Mouse (Mus musculus): ENCODE measurements around the gene Nrf1.

Gene Nrf1

GRCm38 (mm10) chr6:30047271-30048162 lies at the start of gene Nrf1:
Nrf1 (plus strand) TSS chr6:30047988.
- DNase-seq (ENCODE audit: low spot score) = peak; percentile 93

GRCm38 (mm10) chr6:29998140-29998539 lies 49.6 kb upstream of the Nrf1 start:
- DNase-seq (ENCODE audit: low spot score) = no peak

- DNase-seq (ENCODE audit: low spot score) = no peak
These were observed 49.0 kb upstream of the Nrf1 start for GRCm38 (mm10) chr6:29998771-29999170.

- no peak for DNase-seq (ENCODE audit: low spot score)
These were observed 45.2 kb upstream of the Nrf1 start for GRCm38 (mm10) chr6:30002628-30003027.

GRCm38 (mm10) chr6:30005851-30006250 lies 41.9 kb upstream of the Nrf1 start:
- DNase-seq (ENCODE audit: low spot score) = no peak

- DNase-seq (ENCODE audit: low spot score) = no peak
These were observed 38.6 kb upstream of the Nrf1 start for GRCm38 (mm10) chr6:30009204-30009603.

- no peak for DNase-seq (ENCODE audit: low spot score)
These were observed 34.3 kb upstream of the Nrf1 start for GRCm38 (mm10) chr6:30013520-30013919.

GRCm38 (mm10) chr6:30014187-30014864 lies 33.5 kb upstream of the Nrf1 start:
- no peak for DNase-seq (ENCODE audit: low spot score)

- DNase-seq (ENCODE audit: low spot score) = no peak
These were observed 26.5 kb upstream of the Nrf1 start for GRCm38 (mm10) chr6:30021241-30021640.

GRCm38 (mm10) chr6:30021656-30022055 lies 26.1 kb upstream of the Nrf1 start:
- no peak for DNase-seq (ENCODE audit: low spot score)

GRCm38 (mm10) chr6:30026799-30027198 lies 21.0 kb upstream of the Nrf1 start:
- peak; percentile 36 for DNase-seq (ENCODE audit: low spot score)

GRCm38 (mm10) chr6:30028358-30028757 lies 19.4 kb upstream of the Nrf1 start:
- no peak for DNase-seq (ENCODE audit: low spot score)

- DNase-seq (ENCODE audit: low spot score) = no peak
These were observed 12.7 kb upstream of the Nrf1 start for GRCm38 (mm10) chr6:30035112-30035511.

GRCm38 (mm10) chr6:30041498-30041897 lies 6.3 kb upstream of the Nrf1 start:
- DNase-seq (ENCODE audit: low spot score) = no peak

- no peak for DNase-seq (ENCODE audit: low spot score)
These were observed 5.3 kb upstream of the Nrf1 start for GRCm38 (mm10) chr6:30042483-30042882.

- no peak for DNase-seq (ENCODE audit: low spot score)
These were observed 344 bp downstream of the Nrf1 start for GRCm38 (mm10) chr6:30048163-30048500.

GRCm38 (mm10) chr6:30048501-30049353 lies 939 bp downstream of the Nrf1 start:
- peak; percentile 56 for DNase-seq (ENCODE audit: low spot score)

- no peak for DNase-seq (ENCODE audit: low spot score)
These were observed 5.3 kb downstream of the Nrf1 start for GRCm38 (mm10) chr6:30053116-30053515.

- no peak for DNase-seq (ENCODE audit: low spot score)
These were observed 14.8 kb downstream of the Nrf1 start for GRCm38 (mm10) chr6:30062544-30062943.

GRCm38 (mm10) chr6:30065369-30065768 lies 17.6 kb downstream of the Nrf1 start:
- DNase-seq (ENCODE audit: low spot score) = no peak

- DNase-seq (ENCODE audit: low spot score) = no peak
These were observed 19.0 kb downstream of the Nrf1 start for GRCm38 (mm10) chr6:30066746-30067145.

- DNase-seq (ENCODE audit: low spot score) = no peak
These were observed 24.7 kb downstream of the Nrf1 start for GRCm38 (mm10) chr6:30072476-30072875.

Measured in urinary bladder, postnatal 14 days (tissue).